Mouse (Mus musculus) embryo, embryonic 11 days (tissue): ENCODE data around the gene Myo10.

Experiments used
- DNase-seq: peaks from one replicate; pipeline ENCODE4 v3.0.0-alpha.2; 2015

Myo10 gene

DNA sequence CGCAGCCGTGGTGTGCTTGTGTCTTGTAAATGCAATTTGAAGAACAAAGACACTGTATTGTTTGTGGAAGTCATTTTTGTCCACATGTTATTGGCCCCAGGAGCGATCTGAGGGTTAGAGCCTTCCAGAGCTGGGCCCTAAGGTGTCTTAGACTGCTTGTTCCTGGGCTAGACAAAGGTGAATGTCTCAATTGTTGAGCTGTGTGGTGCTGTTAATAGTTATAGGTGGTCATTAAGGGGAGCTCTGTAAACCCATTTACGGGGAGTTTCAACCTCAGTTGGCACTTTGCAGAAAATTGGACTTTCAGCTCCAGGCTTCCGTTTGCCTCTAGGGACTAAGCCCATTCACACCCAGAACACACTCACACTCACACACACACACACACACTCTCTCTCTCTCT is 31.4 kb downstream of the Myo10 start:
- no peak for DNase-seq

DNA sequence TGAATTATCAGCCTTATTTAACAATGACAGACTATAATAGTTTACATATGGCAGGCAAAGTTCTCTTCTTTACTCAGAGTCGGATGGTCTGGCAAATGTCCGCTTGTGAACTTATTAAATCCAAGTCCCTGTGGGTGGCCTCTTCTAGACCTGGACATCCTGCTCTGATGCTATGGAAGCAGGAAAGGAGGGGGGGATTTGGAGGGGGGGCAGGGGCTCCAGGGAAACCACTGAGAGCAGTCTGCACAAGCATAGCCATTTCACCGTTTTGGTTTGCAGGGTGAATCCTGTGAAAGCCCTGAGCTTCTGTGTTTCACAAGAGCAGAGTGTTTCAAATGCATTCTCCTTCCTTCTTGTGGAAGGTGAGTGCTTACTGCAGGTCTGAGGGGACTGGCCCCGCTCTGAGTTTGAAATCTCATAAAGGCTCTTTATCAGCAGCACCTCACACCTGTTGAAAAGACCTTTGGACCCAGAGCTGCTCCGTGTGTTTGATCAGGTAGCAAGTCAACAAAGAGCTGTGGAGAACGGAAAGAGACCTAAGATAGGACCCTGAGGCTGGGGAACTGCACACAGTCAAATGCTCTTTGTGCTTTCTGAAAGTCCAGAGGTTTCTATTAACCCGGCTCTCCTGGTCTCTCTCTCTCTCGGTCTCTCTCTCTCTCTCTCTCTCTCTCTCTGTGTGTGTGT is 40.7 kb downstream of the Myo10 start:
- peak; percentile 78 for DNase-seq

DNA sequence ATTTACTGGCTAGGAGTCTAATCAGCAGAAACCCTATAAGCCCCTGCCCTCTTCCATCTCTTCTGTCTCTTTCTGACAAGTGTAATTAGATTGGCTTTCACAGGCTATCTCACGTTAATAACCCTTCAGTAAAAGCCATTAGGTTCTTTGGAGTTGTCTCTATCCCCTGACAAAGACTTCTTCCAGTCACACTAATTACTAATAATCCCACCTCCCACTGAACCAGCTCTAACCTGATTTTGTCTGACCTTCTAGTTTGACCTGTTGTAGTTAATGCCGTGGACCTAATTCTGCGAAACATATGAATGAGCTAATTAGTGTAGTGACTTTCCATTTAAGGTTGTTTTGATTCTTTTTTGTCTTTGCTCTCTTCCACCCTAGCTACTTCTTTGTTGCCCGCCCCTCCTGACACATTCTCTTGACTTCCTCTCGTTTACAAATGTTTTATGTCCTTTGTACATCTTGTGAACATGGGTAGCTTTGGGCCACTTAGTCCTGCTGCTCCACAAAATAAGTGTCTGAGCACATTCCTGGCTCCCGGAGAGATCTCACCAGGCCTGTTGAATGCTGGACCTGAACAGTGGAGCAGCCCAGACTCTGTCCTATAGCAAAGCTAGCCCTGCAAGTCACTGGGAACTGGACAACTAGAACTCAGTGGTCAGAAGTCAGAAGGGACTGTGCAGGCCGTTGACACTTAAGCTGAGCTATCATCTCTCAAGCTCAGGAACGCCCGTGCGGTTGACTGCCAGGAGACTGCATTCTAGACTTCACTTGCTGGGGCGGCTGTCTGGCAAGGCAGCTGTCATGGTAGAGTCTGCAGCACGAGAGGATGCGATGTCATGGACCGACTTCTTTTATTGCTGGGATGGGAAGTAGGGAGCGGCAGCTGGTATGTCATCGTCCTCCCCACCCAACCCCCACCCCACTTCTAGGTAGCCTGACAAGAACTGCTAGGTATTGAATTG is 47.2 kb downstream of the Myo10 start:
- DNase-seq = no peak

DNA sequence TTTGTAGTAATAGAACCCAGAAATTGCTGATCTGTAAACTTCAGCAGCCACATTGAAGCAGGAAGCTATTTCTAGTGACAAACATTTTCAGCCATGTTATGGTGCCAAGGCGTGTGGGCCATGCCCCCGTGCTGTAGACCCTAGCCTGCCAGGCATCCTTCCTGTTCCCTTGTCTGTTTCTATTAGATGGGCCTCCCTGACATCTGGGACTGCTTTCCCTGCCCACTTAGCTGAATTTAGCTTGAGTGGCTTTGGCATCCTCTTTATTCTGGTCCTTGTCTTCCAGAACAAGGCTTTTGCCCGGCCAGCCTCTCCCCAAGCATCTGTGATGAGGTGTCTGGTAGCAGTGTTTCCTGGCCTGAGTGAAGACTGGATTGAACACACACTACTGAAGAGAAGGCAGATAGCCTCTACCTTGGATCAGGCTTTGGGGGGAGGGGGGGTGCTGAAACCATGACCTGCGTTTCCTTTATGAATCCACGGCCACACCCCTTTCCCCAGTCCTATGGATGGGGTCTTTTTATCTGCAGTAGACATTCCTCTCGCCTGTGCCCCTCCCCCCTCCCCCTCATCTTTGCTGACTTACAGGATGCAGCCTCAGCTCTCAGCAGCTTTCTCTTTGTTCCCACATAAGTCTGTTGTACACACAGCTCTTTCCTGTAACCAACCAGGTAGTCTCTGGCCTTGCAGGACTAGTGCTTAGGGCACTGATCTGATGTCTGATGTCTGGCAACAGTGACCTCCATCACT is 51.1 kb downstream of the Myo10 start:
- peak; percentile 53 for DNase-seq

DNA sequence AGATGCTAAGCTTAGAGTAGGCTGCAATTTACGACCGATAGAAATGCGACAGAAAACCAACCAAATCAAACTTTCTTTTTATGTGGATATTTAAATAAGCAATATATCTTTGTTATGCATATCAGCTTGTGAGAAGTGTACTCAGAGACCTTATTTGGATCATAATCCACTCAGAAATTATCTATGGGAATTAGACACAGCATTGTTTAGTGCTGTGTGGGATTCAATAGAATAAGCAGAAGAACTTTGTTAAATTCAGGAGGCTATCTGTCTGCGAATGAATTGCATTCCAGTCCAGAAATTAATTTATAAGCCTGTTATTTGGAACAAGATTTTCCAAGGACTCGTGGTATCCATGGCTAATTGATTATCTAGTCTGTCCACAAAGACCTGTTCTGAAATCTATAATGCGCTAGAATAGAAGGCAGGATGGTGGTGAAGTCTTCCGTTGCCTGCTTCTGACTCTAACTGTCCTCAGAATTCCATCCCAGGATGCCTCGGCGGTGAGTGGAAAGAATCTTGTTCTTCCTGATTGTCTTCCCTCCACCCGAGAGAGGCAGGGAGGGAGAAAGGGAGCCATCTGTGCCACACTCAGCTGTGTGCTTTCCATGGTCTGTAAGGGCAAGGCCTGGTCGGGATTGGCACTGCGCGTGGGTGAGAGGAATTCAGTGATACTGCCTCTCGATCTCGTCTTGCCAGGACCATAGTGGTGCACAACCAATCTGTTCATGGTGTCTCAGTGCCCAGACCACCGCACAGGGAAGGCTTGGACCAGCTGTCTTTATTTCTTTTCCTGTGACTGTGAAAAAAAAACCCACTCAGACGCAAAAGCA is 52.0 kb downstream of the Myo10 start:
- no peak for DNase-seq

DNA sequence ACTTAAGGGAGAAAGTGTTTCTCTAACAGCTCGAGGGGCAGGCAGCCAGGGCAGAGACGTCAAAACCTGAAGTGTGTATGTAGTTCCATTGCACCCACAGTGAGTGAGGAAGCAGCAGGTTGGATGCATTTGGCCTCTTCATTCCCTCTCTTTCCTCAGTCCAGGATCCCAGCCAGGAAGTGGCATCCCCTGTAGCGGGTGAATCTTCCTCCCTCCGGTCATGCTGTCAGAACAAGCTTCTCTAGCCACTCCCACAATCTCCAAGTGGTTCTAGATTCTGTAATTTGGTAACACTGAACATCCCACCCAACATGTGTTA is 52.6 kb downstream of the Myo10 start:
- DNase-seq = no peak

DNA sequence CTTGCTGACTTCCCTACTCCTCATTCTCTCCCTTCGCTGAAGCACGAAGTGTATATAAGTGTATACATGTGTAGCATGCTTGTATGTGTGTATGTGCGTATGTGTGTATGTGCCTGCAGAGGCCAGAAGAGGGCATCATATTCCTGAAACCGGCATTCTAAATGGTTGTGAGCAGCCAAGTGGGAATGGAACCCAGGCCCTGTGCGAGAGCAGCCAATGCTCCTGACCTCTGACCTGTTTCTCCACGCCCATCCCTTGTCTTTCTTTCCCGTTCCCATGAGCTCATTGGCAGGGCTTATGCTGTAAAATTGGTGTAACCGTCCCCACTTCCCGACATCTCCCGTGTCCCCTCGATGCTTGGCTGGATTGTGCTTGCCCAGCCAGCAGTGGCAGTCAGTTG is 53.0 kb downstream of the Myo10 start:
- DNase-seq = no peak

DNA sequence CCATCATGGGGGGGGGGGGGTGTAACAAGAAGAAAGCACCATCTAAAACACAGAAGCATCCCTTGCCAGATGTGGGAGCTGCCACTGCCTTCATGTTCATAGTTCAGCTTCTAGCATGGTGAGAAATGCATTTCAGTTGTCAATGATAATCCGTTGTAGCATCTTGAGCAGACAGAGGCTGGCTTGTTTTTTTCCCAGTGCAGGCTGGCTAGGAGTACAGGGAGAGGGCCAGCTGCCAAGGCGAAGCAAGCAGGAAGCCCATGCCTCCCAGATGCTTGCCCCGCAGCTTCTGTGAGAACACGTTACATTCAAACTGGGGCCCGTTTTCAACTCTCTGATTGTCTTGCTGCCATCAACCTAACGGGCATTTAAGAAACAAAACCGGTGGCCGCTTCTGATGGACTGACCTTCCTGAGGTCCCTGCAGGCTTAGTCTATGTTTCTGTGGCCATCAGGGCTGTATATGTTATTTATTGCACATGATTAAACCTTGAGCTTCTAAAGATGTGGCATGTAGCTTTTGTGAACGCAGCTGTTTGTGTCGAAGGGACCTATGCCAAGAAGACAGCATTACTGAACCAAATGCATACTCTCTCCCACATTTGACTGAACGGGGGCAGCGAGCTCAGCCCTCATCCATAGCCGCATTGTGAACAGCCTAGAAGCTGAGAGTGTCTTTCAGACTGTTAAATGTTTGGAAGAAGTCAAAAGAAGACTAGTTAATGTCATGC is 53.9 kb downstream of the Myo10 start:
- no peak for DNase-seq

DNA sequence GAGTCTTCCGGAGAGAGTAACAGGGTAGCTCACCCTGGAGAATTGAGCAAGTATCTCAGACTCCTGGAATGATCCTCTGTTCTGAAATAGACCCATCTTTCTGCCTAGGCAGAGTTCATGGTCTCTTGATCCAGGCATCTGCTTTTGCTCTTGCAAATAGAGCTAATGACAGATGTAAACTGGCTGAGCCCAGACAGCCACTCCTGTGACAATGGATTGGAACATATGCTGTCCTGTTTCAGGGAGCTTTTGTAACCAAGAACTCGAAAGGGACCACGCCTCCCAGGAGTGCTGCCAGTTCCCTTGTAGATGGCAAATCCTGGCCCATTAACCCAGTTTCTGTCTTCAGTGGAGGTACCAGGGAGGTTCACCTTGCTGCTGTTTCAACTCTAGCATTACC is 56.8 kb downstream of the Myo10 start:
- peak; percentile 41 for DNase-seq

DNA sequence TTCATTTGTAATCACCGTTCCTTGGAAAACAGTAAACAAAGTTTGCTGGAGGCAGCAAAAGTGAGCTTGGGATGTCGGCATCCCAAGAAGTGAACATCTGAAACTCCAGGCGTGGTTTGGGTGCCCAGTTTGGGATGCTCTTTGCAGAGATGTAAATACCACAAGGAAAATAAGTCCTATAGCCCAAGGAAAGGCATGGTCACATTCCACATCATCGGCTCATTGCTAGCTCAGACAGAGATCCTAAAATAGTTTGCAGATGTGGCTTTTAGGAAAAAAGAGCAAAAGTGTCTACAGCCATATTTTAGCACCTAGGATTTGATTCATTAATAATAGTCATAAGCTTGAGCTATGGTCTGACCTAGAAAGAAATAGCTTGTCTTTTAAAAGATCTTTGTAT is 57.3 kb downstream of the Myo10 start:
- no peak for DNase-seq

DNA sequence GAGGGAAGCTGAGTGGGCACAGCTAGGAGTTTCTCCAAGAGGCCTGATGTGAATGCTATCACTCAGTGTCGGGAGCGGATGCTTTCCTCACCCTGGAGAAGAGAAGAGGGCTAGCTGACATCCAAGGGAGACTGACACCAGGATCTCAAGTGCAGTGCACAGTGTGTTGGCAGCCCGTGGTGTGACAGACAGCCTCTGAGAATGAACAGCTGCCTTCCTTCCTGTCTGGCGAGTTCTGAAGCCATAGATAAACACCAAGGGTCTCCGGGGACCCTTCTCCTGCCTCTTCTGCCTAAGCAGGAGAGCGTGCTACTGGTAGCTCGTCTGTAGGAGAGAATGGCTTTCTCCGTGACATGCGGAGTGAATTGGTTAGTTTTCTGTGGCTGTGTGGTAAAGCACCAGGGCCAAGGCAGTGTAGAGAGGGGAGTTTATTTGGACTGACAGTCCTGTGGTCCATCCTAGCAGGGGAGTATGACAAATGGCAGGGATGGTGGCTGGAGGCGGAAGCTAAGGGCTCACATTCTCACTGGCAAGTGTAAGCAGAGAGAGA is 58.0 kb downstream of the Myo10 start:
- peak; percentile 65 for DNase-seq

DNA sequence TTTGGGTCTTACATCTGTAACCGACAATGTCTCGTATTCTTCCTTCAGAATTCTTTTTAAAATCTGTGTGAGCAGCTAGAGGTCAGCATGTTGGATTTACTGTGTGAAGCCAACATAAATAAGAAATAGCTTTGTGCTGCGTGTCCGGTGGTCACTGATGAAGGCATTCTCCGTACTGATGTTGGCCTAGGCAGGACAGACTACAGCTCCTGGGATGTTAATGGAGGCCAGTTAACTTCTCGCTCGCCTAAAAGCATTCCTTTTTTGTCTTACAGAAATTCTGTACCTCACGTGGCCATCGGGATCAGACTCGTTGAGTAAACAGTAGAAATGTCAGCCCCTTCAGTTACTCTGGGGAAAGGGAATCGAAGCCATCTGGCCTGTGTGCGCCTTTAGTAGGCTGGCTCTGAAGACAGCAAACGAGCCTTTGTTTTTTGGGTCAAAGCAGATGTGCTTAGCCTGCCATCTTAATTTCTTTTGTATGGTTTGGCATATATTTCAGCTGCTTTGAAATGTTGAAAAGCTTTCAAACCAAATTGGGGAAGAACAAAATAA is 60.7 kb downstream of the Myo10 start:
- peak; percentile 66 for DNase-seq

DNA sequence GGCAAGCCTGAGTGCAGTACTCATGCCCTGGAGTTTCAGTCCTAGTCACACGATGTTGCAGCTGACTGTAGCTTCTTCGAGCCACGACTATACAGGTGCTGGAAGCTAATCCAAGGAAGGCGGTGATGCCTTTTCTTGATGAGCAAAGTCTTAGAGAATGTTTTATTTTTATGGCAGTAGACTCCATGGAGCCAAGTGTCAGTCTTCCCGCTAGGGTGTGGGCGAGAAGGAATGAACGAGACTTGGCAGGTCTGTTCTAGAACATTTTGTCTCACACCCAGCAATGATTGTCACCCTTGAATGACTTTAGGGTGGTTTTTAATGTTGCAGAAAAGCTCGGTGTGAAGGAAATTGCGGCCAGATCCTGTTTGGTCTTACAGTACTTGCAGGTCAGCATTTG is 62.9 kb downstream of the Myo10 start:
- no peak for DNase-seq

DNA sequence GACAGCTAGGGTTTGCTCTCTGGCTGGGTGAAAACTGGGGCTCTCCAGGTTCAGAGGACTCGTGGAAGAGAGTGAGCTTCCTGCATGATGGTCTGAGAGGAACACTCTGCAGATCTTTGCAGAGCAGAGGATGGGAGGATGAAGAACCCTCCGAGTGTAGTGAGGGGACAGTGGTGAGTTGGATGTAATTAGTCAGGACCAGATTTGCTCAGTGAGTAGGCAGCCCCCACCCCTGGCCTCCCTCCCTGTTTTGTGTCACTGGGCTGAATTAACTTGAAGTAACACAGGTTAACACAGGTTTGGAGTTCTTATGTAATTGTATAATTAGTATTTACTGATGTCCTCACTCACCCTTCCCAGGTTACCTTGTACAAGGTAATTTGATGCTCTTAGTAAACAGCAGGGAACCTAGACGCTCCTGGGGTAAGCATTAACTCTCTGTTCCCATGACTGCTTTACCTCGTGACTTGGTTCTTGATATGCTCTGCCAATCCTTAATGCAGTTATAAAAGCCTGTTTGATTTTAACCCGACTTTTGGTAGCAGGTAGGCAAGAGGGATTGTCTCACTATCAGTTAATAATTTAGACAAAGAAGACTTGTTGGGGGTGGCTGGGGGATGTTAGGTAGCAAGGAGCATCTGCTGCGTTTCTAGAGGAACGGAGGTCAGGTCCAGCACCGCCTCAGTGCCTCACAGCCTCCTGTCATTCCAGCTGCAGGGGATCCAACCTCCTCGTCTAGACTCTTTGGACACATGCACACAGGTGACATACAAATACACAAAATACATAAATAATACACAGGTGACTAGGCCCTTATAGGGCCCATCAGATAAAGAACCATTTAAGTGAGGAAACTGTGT is 66.3 kb downstream of the Myo10 start:
- no peak for DNase-seq

DNA sequence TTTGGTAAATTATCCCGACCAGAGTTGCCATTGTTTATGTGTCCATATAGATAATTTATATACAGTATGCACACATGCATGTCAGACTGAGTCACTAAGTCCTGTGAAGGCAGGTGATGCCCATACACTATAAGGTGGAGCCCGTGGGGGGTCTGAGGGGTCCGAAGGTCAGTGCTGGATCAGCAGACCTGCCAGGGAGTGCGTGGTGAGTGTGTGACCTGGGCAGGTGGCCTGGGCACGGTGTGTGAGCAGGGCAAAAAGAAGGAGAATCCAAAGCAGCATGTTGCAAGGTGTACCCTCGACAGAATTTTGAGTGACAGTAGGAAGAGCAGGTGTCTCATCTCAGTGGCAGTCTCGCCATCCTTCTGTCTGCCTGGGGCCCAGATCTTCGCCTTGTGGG is 67.2 kb downstream of the Myo10 start:
- DNase-seq = no peak

DNA sequence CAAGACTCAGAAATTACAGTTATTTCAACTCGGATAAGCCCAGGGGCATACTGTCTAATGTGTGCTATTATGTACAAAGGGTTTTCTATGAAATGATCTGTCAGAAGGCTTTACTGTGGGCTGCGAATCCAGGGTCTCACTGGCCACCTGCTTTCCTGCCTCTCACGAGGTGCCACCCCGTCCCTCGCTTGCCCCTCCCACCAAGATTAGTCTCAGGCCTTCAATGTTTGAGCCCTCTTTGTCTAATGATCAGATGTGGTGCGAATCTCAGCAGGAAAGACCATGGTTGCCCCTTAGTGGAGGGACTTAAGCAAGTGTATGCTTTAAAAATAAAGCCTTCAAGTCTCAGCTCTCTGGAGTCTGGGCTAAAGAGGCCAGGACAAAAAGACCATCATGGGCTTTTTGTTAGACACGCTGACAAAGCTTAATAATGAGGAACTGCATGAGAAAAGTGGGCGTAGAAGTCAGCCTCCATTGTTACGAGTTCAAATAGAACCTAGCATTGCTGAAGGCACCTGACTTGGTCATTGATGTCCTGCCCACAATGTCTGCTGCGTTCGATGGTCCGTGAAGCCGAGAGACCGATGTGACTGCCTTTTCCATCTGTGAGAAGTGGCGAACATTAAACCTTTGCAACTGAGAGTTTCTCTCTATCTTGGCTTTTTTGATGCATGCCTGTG is 67.9 kb downstream of the Myo10 start:
- no peak for DNase-seq

DNA sequence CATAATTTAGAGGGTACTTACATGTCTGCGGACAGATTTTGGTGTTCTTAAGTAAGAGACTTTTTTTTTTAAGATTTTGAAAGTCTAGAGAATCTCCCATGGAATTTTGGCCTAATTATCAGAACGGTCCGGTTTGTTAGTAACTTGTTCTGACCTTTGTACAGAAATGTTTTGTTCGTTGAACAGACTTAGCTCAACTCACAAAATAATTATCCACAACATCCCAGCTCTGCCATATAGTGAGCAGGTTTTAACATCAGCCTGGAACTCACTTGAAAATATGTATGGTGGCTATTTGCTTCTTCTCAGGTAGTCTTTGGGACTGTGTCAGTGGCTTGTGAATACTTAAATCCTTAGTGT is 68.4 kb downstream of the Myo10 start:
- no peak for DNase-seq

DNA sequence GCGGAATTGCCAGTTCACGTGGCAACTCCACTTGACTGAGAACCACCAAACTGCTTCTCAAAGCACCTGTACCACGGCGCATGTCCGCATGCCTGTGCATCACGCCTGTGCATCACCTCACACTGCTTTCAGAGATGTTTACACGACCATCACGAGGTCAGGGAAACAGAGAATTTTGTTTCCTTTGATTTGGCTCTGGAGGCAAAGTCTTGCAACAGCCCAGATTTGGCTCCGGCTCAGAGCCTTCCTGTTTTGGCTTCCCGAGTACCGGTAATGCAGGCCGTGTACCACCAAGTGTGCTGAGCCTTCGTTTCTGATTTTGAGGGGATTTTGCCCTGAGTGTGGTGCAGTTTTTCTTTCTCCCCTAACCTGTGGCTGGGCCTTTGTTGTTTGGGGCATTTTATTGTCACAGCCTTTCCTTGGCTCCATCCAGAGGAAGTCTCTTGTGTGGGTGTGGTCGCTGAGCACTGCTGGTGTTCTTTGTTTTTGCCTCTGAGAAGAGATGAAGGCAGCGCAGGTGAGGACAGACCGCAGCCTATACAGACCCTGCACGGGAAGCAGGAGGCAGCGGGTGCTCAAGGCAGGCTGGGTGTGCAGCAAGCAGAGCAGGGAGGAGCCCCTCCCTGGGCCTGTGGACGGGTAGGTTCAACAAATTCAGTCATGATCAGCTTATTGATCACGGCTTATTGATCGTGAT is 70.1 kb downstream of the Myo10 start:
- no peak for DNase-seq

DNA sequence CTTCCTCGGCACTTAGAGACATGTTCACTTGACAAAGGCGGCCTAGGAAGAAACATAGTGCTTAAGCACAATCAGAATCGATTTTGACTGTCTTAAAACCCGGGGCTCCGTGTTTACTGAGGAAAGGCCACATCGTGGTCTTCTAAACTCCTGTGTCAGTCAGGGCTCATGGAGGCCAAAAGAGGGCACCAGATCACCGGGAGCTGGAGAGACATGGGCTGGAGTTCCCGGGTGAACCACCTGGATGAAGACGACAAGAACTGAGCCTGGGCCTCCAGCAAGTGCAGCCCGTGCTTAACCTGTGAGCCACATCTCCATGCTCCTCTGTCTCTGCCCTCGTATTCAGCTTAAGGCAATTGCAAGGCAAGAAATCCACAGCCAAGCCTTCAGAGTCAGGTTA is 71.4 kb downstream of the Myo10 start:
- DNase-seq = no peak
